Mouse (Mus musculus) myocyte (in vitro differentiated cells): ENCODE measurements at regions not wholly inside any gene's neighbourhood (a gene's known extent, or its start where the extent isn't known, plus 50 kb on each side); places are given as distances from the start of the nearest gene placed in this dataset.

Source experiments
- H3K27me3 ChIP-seq: one replicate; pipeline ENCODE4 v1.6.1; 2011; ENCODE audit not compliant: control insufficient read depth, insufficient read depth, insufficient read length
- H3K36me3 ChIP-seq: one replicate; pipeline ENCODE4 v1.6.1; 2011; ENCODE audit not compliant: control insufficient read depth, insufficient read depth
- H3K4me2 ChIP-seq: one replicate; pipeline ENCODE4 v1.6.1; 2011; ENCODE audit warnings: low read depth, control low read depth
- H3K4me3 ChIP-seq: one replicate; pipeline ENCODE4 v1.5.1; 2011; ENCODE audit warnings: mild to moderate bottlenecking, control low read depth, moderate library complexity
- H3K79me2 ChIP-seq: one replicate; pipeline ENCODE4 v1.6.1; 2011; ENCODE audit not compliant: control insufficient read depth, insufficient read depth
- H3ac ChIP-seq: one replicate; pipeline ENCODE4 v1.6.1; 2011; ENCODE audit not compliant: control insufficient read depth, insufficient read length
- CEBPB ChIP-seq: IDR thresholded peaks from 2 replicates; pipeline ENCODE4 v1.6.1; 2011; ENCODE audit warnings: mild to moderate bottlenecking, moderate library complexity; ENCODE audit not compliant: poor library complexity, insufficient read depth, severe bottlenecking
- E2F4 ChIP-seq: IDR thresholded peaks from one replicate; pipeline ENCODE4 v1.6.1; 2011; ENCODE audit warnings: mild to moderate bottlenecking, control low read depth, moderate library complexity; ENCODE audit not compliant: insufficient read depth
- MAX ChIP-seq: IDR thresholded peaks from one replicate; pipeline ENCODE4 v1.6.1; 2011; ENCODE audit warnings: low read depth, mild to moderate bottlenecking, control low read depth
- MYOD1 ChIP-seq, 3 experiments: IDR thresholded peaks; one replicate each; pipeline ENCODE4 v1.6.1; 2011; ENCODE audit warnings: control low read depth in 2 of 3, low read depth in 2 of 3, mild to moderate bottlenecking in 2 of 3, moderate library complexity in 1 of 3; ENCODE audit not compliant: insufficient read length in 2 of 3, control insufficient read depth in 1 of 3
- MYOG ChIP-seq, 3 experiments: IDR thresholded peaks; one replicate each; pipeline ENCODE4 v1.6.1; 2011; ENCODE audit warnings: control low read depth in 2 of 3, low read depth in 2 of 3, mild to moderate bottlenecking in 2 of 3; ENCODE audit not compliant: insufficient read length in 2 of 3, control insufficient read depth in 1 of 3, insufficient read depth in 1 of 3
- POLR2A ChIP-seq: IDR thresholded peaks from one replicate; pipeline ENCODE4 v1.6.1; 2011; ENCODE audit warnings: low read depth, mild to moderate bottlenecking, control low read depth, moderate library complexity; ENCODE audit not compliant: insufficient read length
- POLR2AphosphoS2 ChIP-seq: IDR thresholded peaks from one replicate; pipeline ENCODE4 v1.6.1; 2011; ENCODE audit warnings: low read depth, control low read depth; ENCODE audit not compliant: insufficient read length
- REST ChIP-seq: IDR thresholded peaks from one replicate; pipeline ENCODE4 v1.6.1; 2011; ENCODE audit warnings: mild to moderate bottlenecking, control low read depth, moderate library complexity; ENCODE audit not compliant: insufficient read depth, insufficient read length
- SRF ChIP-seq: IDR thresholded peaks from one replicate; pipeline ENCODE4 v1.6.1; 2011; ENCODE audit warnings: low read depth; ENCODE audit not compliant: control insufficient read depth, insufficient read length
- TCF12 ChIP-seq: IDR thresholded peaks from one replicate; pipeline ENCODE4 v1.6.1; 2011; ENCODE audit warnings: mild to moderate bottlenecking, control low read depth; ENCODE audit not compliant: poor library complexity, insufficient read depth, severe bottlenecking
- TCF3 ChIP-seq: IDR thresholded peaks from one replicate; pipeline ENCODE4 v1.6.1; 2011; ENCODE audit warnings: low read depth, control low read depth; ENCODE audit not compliant: insufficient read length
- USF1 ChIP-seq: IDR thresholded peaks from one replicate; pipeline ENCODE4 v1.6.1; 2011; ENCODE audit warnings: low read depth, mild to moderate bottlenecking, control low read depth, moderate library complexity

- Histone ChIP-seq H3K27me3 (no peaks in the 10 kb centered on the region), H3K36me3 (no peaks in the 10 kb centered on the region), H3K4me3 (no peak overlapping the region), H3ac (no peak overlapping the region), H3K4me2 (no peak overlapping the region), H3K79me2 (no peaks in the 10 kb centered on the region)
- no peak for TF ChIP-seq POLR2AphosphoS2
- TF ChIP-seq TCF3, result no peak
- TF ChIP-seq CEBPB, result no peak
- TF ChIP-seq E2F4, result no peak
- TF ChIP-seq MYOG (IDR thresholded peaks at IDR 0.05; ENCODE audit: control insufficient read depth in 1 of 3, insufficient read depth in 1 of 3, insufficient read length in 2 of 3, low read depth in 2 of 3), result no peak
Observed at GRCm38 (mm10) chr5:52016992-52017391, 173.3 kb downstream of the Dhx15 start.

- Histone ChIP-seq H3K27me3 (no peaks in the 10 kb centered on the region), H3K79me2 (no peaks in the 10 kb centered on the region), H3K36me3 (no peaks in the 10 kb centered on the region), H3K4me3 (no peak overlapping the region), H3K4me2 (no peak overlapping the region), H3ac (no peak overlapping the region)
- no peak for TF ChIP-seq MYOG (IDR thresholded peaks at IDR 0.05; ENCODE audit: control insufficient read depth in 1 of 3, insufficient read depth in 1 of 3, insufficient read length in 2 of 3, low read depth in 2 of 3)
Observed at GRCm38 (mm10) chr5:52015786-52016185, 174.5 kb downstream of the Dhx15 start.

- H3K79me2 ChIP-seq, result no peaks in the 10 kb centered on the region
- H3ac ChIP-seq, result no peak overlapping the region
- TF ChIP-seq CEBPB (no peak), SRF (no peak), MYOG (IDR thresholded peaks at IDR 0.05; ENCODE audit: control insufficient read depth in 1 of 3, insufficient read depth in 1 of 3, insufficient read length in 2 of 3, low read depth in 2 of 3) (no peak), MYOD1 (IDR thresholded peaks at IDR 0.05; ENCODE audit: control insufficient read depth in 1 of 3, insufficient read length in 2 of 3, low read depth in 2 of 3) (no peak), TCF3 (no peak), MAX (no peak), USF1 (no peak), REST (no peak), POLR2AphosphoS2 (no peak), TCF12 (no peak), POLR2A (no peak), E2F4 (no peak)
- H3K4me2 ChIP-seq, result no peak overlapping the region
- no peak overlapping the region for H3K4me3 ChIP-seq
- H3K27me3 ChIP-seq, result no peaks in the 10 kb centered on the region
- no peaks in the 10 kb centered on the region for H3K36me3 ChIP-seq
Observed at GRCm38 (mm10) chr5:52010426-52010825, 179.9 kb downstream of the Dhx15 start.

- H3K27me3 ChIP-seq, result no peaks in the 10 kb centered on the region
- H3K4me3 ChIP-seq, result no peak overlapping the region
- H3K79me2 ChIP-seq, result no peaks in the 10 kb centered on the region
- no peaks in the 10 kb centered on the region for H3K36me3 ChIP-seq
- H3ac ChIP-seq, result no peak overlapping the region
- TF ChIP-seq MAX (no peak), TCF3 (no peak), E2F4 (no peak), MYOD1 (IDR thresholded peaks at IDR 0.05; ENCODE audit: control insufficient read depth in 1 of 3, insufficient read length in 2 of 3, low read depth in 2 of 3) (no peak), SRF (no peak), POLR2AphosphoS2 (no peak), POLR2A (no peak), TCF12 (no peak), CEBPB (no peak)
- H3K4me2 ChIP-seq, result no peak overlapping the region
Observed at GRCm38 (mm10) chr5:52008942-52009341, 181.4 kb downstream of the Dhx15 start.

- no peak overlapping the region for H3K4me2 ChIP-seq
- no peaks in the 10 kb centered on the region for H3K79me2 ChIP-seq
- H3K36me3 ChIP-seq, result no peaks in the 10 kb centered on the region
- no peak overlapping the region for H3ac ChIP-seq
- no peak for TF ChIP-seq CEBPB
- no peak for TF ChIP-seq USF1
- TF ChIP-seq MYOG (IDR thresholded peaks at IDR 0.05; ENCODE audit: control insufficient read depth in 1 of 3, insufficient read depth in 1 of 3, insufficient read length in 2 of 3, low read depth in 2 of 3), result no peak
- TF ChIP-seq SRF, result no peak
- no peak for TF ChIP-seq REST
- TF ChIP-seq POLR2A, result no peak
- no peak overlapping the region for H3K4me3 ChIP-seq
- H3K27me3 ChIP-seq, result no peaks in the 10 kb centered on the region
Observed at GRCm38 (mm10) chr5:52006843-52007242, 183.5 kb downstream of the Dhx15 start.
